Mouse (Mus musculus) adrenal gland, postnatal 25 days (tissue): ENCODE results near the gene Mt2. TPM values are rescaled to one million over a fixed set of nuclear protein-coding genes. Genes with fewer than 3 reads are reported as not detected.
A peak's percentile ranks its signal among the peaks of the same experiment; 100 is the strongest.

ENCODE experiments used
- DNase-seq: peaks from one replicate; pipeline ENCODE4 v3.0.0; 2021; ENCODE audit warnings: mixed read lengths
- total RNA-seq: library from RNA; stranded (reverse); gene quantifications from 2 replicates; pipeline ENCODE4 v1.2.3, GENCODE M21; 2021

Gene Mt2
- total RNA-seq, 1 experiment from 2014 or later = 81.5 TPM

GRCm38 (mm10) chr8:94172809-94173732 is 607 bp downstream of the Mt2 start:
- DNase-seq = no peak

- DNase-seq = no peak
These were observed 1.5 kb downstream of the Mt2 start for GRCm38 (mm10) chr8:94173848-94174403.

- no peak for DNase-seq
These were observed 2.3 kb downstream of the Mt2 start for GRCm38 (mm10) chr8:94174619-94175213.

- no peak for DNase-seq
These were observed 5.4 kb downstream of the Mt2 start for GRCm38 (mm10) chr8:94177716-94178390.

- DNase-seq = peak; percentile 91
These were observed 6.6 kb downstream of the Mt2 start, which contains the start of gene Mt1 for GRCm38 (mm10) chr8:94178857-94179712. TSS of gene Mt1 (plus strand) at chr8:94179082.

- peak; percentile 26 for DNase-seq
These were observed 7.5 kb downstream of the Mt2 start for GRCm38 (mm10) chr8:94179713-94180560.

- no peak for DNase-seq
These were observed 8.1 kb downstream of the Mt2 start for GRCm38 (mm10) chr8:94180561-94180908.

GRCm38 (mm10) chr8:94182055-94182929 is 9.8 kb downstream of the Mt2 start:
- DNase-seq = no peak

- DNase-seq = peak; percentile 82
These were observed 10.7 kb downstream of the Mt2 start for GRCm38 (mm10) chr8:94183117-94183516.

GRCm38 (mm10) chr8:94184357-94184843 is 11.9 kb downstream of the Mt2 start:
- no peak for DNase-seq

- no peak for DNase-seq
These were observed 13.3 kb downstream of the Mt2 start for GRCm38 (mm10) chr8:94185791-94186190.

GRCm38 (mm10) chr8:94186542-94186941 is 14.1 kb downstream of the Mt2 start:
- peak; percentile 68 for DNase-seq

GRCm38 (mm10) chr8:94187290-94188002 is 15.0 kb downstream of the Mt2 start:
- no peak for DNase-seq

GRCm38 (mm10) chr8:94189275-94190031 is 17.0 kb downstream of the Mt2 start:
- DNase-seq = peak; percentile 44

GRCm38 (mm10) chr8:94191101-94191691 is 18.7 kb downstream of the Mt2 start:
- peak; percentile 70 for DNase-seq

- DNase-seq = peak; percentile 34
These were observed 20.5 kb downstream of the Mt2 start for GRCm38 (mm10) chr8:94192926-94193325.

- peak; percentile 24 for DNase-seq
These were observed 22.2 kb downstream of the Mt2 start for GRCm38 (mm10) chr8:94194591-94195223.
